Mouse (Mus musculus): ENCODE data around the gene Pef1.

- TF ChIP-seq CTCF (IDR thresholded peaks at IDR 0.05; ENCODE audit: low read depth, low read length) (no peak), EP300 (IDR thresholded peaks at IDR 0.05; ENCODE audit: insufficient read depth, low read depth, low read length) (no peak)
These were observed 7.7 kb downstream of the Pef1 start for GRCm38 (mm10) chr4:130110091-130110490.

Measured in ES-Bruce4 (cell line).